In the genomic region with DNA sequence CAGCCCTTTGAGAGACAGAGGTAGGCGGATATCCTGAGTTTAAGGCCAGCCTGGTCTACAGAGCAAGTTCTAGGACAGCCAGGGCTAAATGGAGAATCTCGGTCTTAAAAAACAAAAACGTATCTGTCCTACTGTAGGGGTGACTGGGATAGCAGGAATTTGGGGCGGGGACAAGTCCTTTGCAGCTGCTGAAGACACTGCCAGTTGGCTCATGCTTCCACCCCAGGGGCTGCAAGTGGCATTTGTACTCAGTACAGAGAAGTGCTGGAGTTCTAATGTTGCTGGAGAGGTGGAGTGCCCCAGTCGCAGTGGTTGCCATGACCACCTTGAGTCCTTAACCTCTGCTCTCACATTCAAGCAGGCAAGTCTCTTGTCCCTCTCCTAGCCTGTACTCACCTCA, we compare ENCODE assay signal across 28 mouse cellular contexts. TPM values are rescaled to one million over a fixed set of nuclear protein-coding genes. Genes with fewer than 3 reads are reported as not detected.
"Had no signal": no experiment of that assay in that cellular context is flagged by ENCODE, and none has a peak within 500 bp of the region (broad histone marks: within the 10 kb centered on the region; RNA-seq: fewer than 3 reads in every experiment).

No protein-coding gene starts in this region.

- H3K4me2 ChIP-seq: limb, embryonic 15.5 days; liver, embryonic 11.5 days; midbrain, embryonic 12.5 days; neural tube, embryonic 13.5 days had no signal

- H3K27ac ChIP-seq: kidney, postnatal 0 days; layer of hippocampus, adult 2 months; limb, embryonic 15.5 days; liver, embryonic 14.5 days; macrophage; midbrain, embryonic 12.5 days; neural tube, embryonic 13.5 days; stomach, postnatal 0 days had no signal

- ATAC-seq: intestine, postnatal 0 days; liver, postnatal 0 days; midbrain, embryonic 16.5 days had no signal

- H3K4me1 ChIP-seq: midbrain, embryonic 12.5 days had no signal

- H3K9me3 ChIP-seq: limb, embryonic 15.5 days; midbrain, embryonic 12.5 days; neural tube, embryonic 13.5 days had no signal

- H3K9ac ChIP-seq: limb, embryonic 15.5 days; liver, embryonic 14.5 days; liver, postnatal 0 days; midbrain, embryonic 12.5 days; neural tube, embryonic 13.5 days had no signal

- DNase-seq: kidney, adult 2 months; kidney, postnatal 25 days; layer of hippocampus, adult 9-11 months; liver, postnatal 0 days; lung, postnatal 14 days; thymus, adult 2 months; thymus, postnatal 14 days; thymus, postnatal 4 days had no signal

- H3K4me3 ChIP-seq: layer of hippocampus, adult 2 months; limb, embryonic 15.5 days; midbrain, embryonic 12.5 days; myocyte; neural tube, embryonic 13.5 days had no signal

- H3K36me3 ChIP-seq: limb, embryonic 15.5 days had no signal

- H3K27me3 ChIP-seq: limb, embryonic 15.5 days; midbrain, embryonic 12.5 days; neural tube, embryonic 13.5 days had no signal

RNA-seq across cellular contexts. Expression of gene AC161166.1, which starts 10.6 kb away (rescaled TPM):
- total RNA-seq: layer of hippocampus, adult 2 months; layer of hippocampus, postnatal 25 days; left cerebral cortex, adult 18-20 months; left cerebral cortex, postnatal 25 days; megakaryocyte, adult 5-6 weeks; monocyte, adult 5-6 weeks; neutrophil, adult 5-6 weeks had no signal
- polyA plus RNA-seq: kidney, adult 2 months; large intestine, adult 2 months; liver, embryonic 11.5 days; liver, embryonic 14.5 days; liver, postnatal 0 days; macrophage; small intestine, adult 2 months had no signal

RNA-seq across cellular contexts. Expression of gene Zfp428, which starts 16.0 kb away (rescaled TPM):
- total RNA-seq: neutrophil, adult 5-6 weeks had no signal

RNA-seq across cellular contexts. Expression of gene Pinlyp, which starts 23.1 kb away (rescaled TPM):
- total RNA-seq: layer of hippocampus, adult 2 months; layer of hippocampus, postnatal 25 days; left cerebral cortex, adult 18-20 months; left cerebral cortex, postnatal 25 days; megakaryocyte, adult 5-6 weeks; monocyte, adult 5-6 weeks; neutrophil, adult 5-6 weeks had no signal
- polyA plus RNA-seq: intestine, postnatal 0 days; kidney, adult 2 months; large intestine, adult 2 months; liver, embryonic 11.5 days; liver, embryonic 14.5 days; liver, postnatal 0 days; macrophage; midbrain, embryonic 12.5 days; midbrain, embryonic 16.5 days; neural tube, embryonic 13.5 days; small intestine, adult 2 months had no signal
